Mouse (Mus musculus): ENCODE data around the gene Nedd9. TPM values are rescaled to one million over a fixed set of nuclear protein-coding genes. Genes with fewer than 3 reads are reported as not detected.

Gene Nedd9
- total and polyA plus RNA-seq, 3 experiments = 0.15 to 0.25 TPM; not detected in 1

DNA sequence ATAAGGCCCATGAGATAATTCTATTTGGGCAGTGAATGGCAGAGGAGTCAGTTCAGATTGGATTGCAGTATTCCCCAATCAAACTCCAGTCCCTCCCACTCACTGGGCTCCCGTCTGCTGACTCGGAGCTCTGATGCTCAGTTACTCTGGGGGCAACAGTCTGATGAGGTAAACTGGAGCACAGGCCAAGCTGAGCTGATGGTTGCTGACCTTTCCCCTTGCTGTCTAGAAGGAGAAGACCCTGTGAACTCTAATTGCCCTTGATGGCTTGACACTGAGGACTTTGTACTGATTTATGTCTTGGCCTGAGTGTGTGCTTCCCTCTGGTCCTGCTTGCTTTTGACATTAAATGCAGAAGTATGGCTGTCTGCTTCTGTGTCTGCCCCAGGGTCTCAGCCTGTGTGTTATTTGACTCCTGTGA, 110.1 kb downstream of the Nedd9 start:
- H3K9ac ChIP-seq (ENCODE audit: control insufficient read depth, low read depth, low read length, poor library complexity, severe bottlenecking) = no peak overlapping the region
- no peaks in the 10 kb centered on the region for H3K9me3 ChIP-seq (replicated peaks; ENCODE audit: insufficient read depth, low read length)
- H3K79me2 ChIP-seq (ENCODE audit: control insufficient read depth, insufficient read depth, low read length, poor library complexity) = no peaks in the 10 kb centered on the region
- H3K27ac ChIP-seq (ENCODE audit: control insufficient read depth, low read depth, low read length) = no peak overlapping the region
- no peak for TF ChIP-seq ZMIZ1 (IDR thresholded peaks at IDR 0.05; ENCODE audit: low read depth, low read length)
- no peak for TF ChIP-seq NRF1 (IDR thresholded peaks at IDR 0.05; ENCODE audit: insufficient read depth, low read depth, low read length, poor library complexity, severe bottlenecking)
- TF ChIP-seq CHD1 (IDR thresholded peaks at IDR 0.05; ENCODE audit: low read depth, low read length) = no peak
- no peak for TF ChIP-seq POLR2AphosphoS5 (IDR thresholded peaks at IDR 0.05; ENCODE audit: borderline replicate concordance, low read depth, low read length)
- no peak for TF ChIP-seq ZKSCAN1 (IDR thresholded peaks at IDR 0.05; ENCODE audit: low read depth, low read length)
- TF ChIP-seq MEF2A (IDR thresholded peaks at IDR 0.05; ENCODE audit: extremely low read depth, insufficient replicate concordance, low read depth, low read length, poor library complexity, severe bottlenecking) = no peak
- TF ChIP-seq GATA1 (IDR thresholded peaks at IDR 0.05; ENCODE audit: low read depth, low read length) = no peak
- no peak for TF ChIP-seq MAZ (IDR thresholded peaks at IDR 0.05; ENCODE audit: low read depth, low read length)
- TF ChIP-seq TAL1 (IDR thresholded peaks at IDR 0.05; ENCODE audit: low read length) = no peak
- no peak for TF ChIP-seq ZC3H11A (IDR thresholded peaks at IDR 0.05; ENCODE audit: low read depth, low read length)
- no peak for TF ChIP-seq RAD21 (IDR thresholded peaks at IDR 0.05; ENCODE audit: low read depth, low read length)
- no peak for TF ChIP-seq NELFE (IDR thresholded peaks at IDR 0.05; ENCODE audit: low read depth, low read length)
- TF ChIP-seq TBP (IDR thresholded peaks at IDR 0.05; ENCODE audit: low read depth, low read length) = no peak
- no peak for TF ChIP-seq E2F4 (IDR thresholded peaks at IDR 0.05; ENCODE audit: borderline replicate concordance, low read depth, low read length)
- H3K36me3 ChIP-seq (ENCODE audit: control insufficient read depth in 1 of 2, insufficient read depth in 2 of 2, low read length in 2 of 2) = no peaks in the 10 kb centered on the region
- no peak overlapping the region for H3K4me3 ChIP-seq (ENCODE audit: control insufficient read depth in 1 of 2, insufficient read depth in 1 of 2, low read depth in 2 of 2, low read length in 2 of 2)
- H3K4me1 ChIP-seq (ENCODE audit: control insufficient read depth in 1 of 2, insufficient read depth in 2 of 2, low read length in 2 of 2) = no peaks in the 10 kb centered on the region
- H3K27me3 ChIP-seq (ENCODE audit: control insufficient read depth in 1 of 2, insufficient read depth in 2 of 2, low read length in 2 of 2) = no peaks in the 10 kb centered on the region
- no peak for DNase-seq (ENCODE audit: low read depth, low spot score)

GRCm38 (mm10) chr13:41376111-41376510, 111.1 kb downstream of the Nedd9 start:
- no peak for DNase-seq (ENCODE audit: low read depth, low spot score)
- Histone ChIP-seq H3K36me3 (ENCODE audit: control insufficient read depth in 1 of 2, insufficient read depth in 2 of 2, low read length in 2 of 2) (no peaks in the 10 kb centered on the region), H3K27ac (ENCODE audit: control insufficient read depth, low read depth, low read length) (no peak overlapping the region), H3K4me1 (ENCODE audit: control insufficient read depth in 1 of 2, insufficient read depth in 2 of 2, low read length in 2 of 2) (no peaks in the 10 kb centered on the region), H3K27me3 (ENCODE audit: control insufficient read depth in 1 of 2, insufficient read depth in 2 of 2, low read length in 2 of 2) (no peaks in the 10 kb centered on the region), H3K9ac (ENCODE audit: control insufficient read depth, low read depth, low read length, poor library complexity, severe bottlenecking) (no peak overlapping the region), H3K9me3 (replicated peaks; ENCODE audit: insufficient read depth, low read length) (no peaks in the 10 kb centered on the region), H3K79me2 (ENCODE audit: control insufficient read depth, insufficient read depth, low read length, poor library complexity) (no peaks in the 10 kb centered on the region), H3K4me3 (ENCODE audit: control insufficient read depth in 1 of 2, insufficient read depth in 1 of 2, low read depth in 2 of 2, low read length in 2 of 2) (no peak overlapping the region)
- TF ChIP-seq TBP (IDR thresholded peaks at IDR 0.05; ENCODE audit: low read depth, low read length) = no peak
- no peak for TF ChIP-seq CHD2 (IDR thresholded peaks at IDR 0.05; ENCODE audit: low read length)
- no peak for TF ChIP-seq POLR2AphosphoS2 (IDR thresholded peaks at IDR 0.05; ENCODE audit: low read length)
- TF ChIP-seq E2F4 (IDR thresholded peaks at IDR 0.05; ENCODE audit: borderline replicate concordance, low read depth, low read length) = no peak
- no peak for TF ChIP-seq MYB (IDR thresholded peaks at IDR 0.05; ENCODE audit: low read depth, low read length)
- no peak for TF ChIP-seq MAZ (IDR thresholded peaks at IDR 0.05; ENCODE audit: low read depth, low read length)
- no peak for TF ChIP-seq MAX (IDR thresholded peaks at IDR 0.05; ENCODE audit: low read length)
- no peak for TF ChIP-seq SIN3A (IDR thresholded peaks at IDR 0.05; ENCODE audit: low read length)
- no peak for TF ChIP-seq USF2 (IDR thresholded peaks at IDR 0.05; ENCODE audit: borderline replicate concordance in 1 of 2, insufficient read depth in 1 of 2, low read depth in 1 of 2, low read length in 2 of 2)
- TF ChIP-seq USF1 (IDR thresholded peaks at IDR 0.05; ENCODE audit: low read depth, low read length) = no peak
- TF ChIP-seq RCOR1 (IDR thresholded peaks at IDR 0.05; ENCODE audit: low read depth, low read length) = no peak
- TF ChIP-seq POLR2A (IDR thresholded peaks at IDR 0.05; ENCODE audit: control insufficient read depth in 1 of 2, insufficient read depth in 1 of 2, low read depth in 1 of 2, low read length in 2 of 2, poor library complexity in 1 of 2) = no peak
- TF ChIP-seq ZNF384 (IDR thresholded peaks at IDR 0.05; ENCODE audit: low read depth, low read length) = no peak
- no peak for TF ChIP-seq MYC (IDR thresholded peaks at IDR 0.05; ENCODE audit: low read depth, low read length)
- TF ChIP-seq KAT2A (conservative IDR thresholded peaks at IDR 0.05; ENCODE audit: low read depth, low read length) = no peak
- no peak for TF ChIP-seq NRF1 (IDR thresholded peaks at IDR 0.05; ENCODE audit: insufficient read depth, low read depth, low read length, poor library complexity, severe bottlenecking)
- no peak for TF ChIP-seq MAFK (IDR thresholded peaks at IDR 0.05; ENCODE audit: borderline replicate concordance, low read depth, low read length)
